Mouse (Mus musculus): ENCODE measurements around the gene Cdc42ep4.

The Cdc42ep4 gene

GRCm38 (mm10) chr11:113717767-113718424 lies 33.8 kb downstream of the Cdc42ep4 start:
- no peak for DNase-seq

GRCm38 (mm10) chr11:113716132-113716531 lies 35.5 kb downstream of the Cdc42ep4 start:
- DNase-seq, result no peak

DNA sequence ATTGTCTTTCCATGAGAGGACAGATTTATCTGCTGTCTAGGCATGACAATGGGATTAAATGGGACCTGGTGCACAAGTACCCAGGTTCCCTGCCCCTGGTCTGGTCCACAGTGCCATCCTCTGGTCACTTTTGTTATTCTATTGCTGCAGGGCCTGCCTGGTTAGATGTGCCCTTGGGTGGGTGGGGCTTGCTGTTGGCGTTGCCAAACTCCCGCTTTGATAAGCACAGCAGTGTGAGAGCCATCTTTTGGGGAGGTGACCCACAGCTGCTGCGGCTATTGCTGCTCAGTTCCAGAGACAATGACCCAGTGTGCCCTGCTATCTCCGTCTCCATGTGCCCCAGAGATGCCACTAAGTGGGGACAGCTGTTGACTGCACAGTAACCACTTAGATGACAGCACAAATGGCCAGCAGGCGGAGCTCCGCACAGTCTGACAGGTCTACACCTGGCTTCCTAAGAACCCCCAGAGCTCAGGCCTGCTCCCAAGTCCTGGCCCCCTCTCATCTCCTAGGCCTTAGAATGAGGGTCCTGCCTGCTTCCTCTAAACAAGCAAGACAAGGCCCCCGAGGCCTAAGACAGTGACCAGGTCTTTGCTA lies 36.5 kb downstream of the Cdc42ep4 start:
- DNase-seq, result no peak

- DNase-seq, result no peak
Measured at GRCm38 (mm10) chr11:113711061-113711460, 40.6 kb downstream of the Cdc42ep4 start.

GRCm38 (mm10) chr11:113710257-113710777 lies 41.4 kb downstream of the Cdc42ep4 start:
- no peak for DNase-seq

DNA sequence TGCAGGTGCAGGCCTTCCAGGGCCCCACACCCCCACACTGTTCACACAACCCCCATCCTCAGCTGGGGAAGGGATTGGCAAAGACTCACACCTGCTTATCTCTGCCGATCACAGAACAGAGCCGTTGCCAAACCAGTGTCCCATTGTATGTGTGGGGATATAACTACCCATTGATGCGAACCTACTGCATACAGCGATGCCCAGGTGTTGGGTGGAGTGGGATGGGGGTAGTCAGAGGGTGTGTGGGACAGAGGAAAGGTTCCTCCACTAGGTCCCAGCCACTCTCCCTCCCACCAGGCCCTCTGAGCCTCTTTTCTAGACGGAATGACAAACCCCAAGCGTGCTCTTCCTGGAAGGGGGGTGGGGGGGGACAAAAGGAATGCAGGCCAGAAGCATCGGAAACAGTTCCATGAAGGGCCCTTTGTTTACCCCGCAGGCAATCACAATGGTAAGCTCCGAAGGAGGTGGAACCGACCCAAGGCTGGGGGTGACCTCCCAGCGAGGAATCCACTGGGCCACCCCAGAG lies 41.9 kb downstream of the Cdc42ep4 start, which contains the start of gene Cpsf4l:
Cpsf4l (minus strand) TSS at position 287 of the 526 bp plus-strand sequence.
- DNase-seq, result peak; percentile 23

GRCm38 (mm10) chr11:113709272-113709671 lies 42.4 kb downstream of the Cdc42ep4 start:
- DNase-seq, result no peak

- DNase-seq, result no peak
Measured at GRCm38 (mm10) chr11:113708629-113709213, 43.0 kb downstream of the Cdc42ep4 start.

DNA sequence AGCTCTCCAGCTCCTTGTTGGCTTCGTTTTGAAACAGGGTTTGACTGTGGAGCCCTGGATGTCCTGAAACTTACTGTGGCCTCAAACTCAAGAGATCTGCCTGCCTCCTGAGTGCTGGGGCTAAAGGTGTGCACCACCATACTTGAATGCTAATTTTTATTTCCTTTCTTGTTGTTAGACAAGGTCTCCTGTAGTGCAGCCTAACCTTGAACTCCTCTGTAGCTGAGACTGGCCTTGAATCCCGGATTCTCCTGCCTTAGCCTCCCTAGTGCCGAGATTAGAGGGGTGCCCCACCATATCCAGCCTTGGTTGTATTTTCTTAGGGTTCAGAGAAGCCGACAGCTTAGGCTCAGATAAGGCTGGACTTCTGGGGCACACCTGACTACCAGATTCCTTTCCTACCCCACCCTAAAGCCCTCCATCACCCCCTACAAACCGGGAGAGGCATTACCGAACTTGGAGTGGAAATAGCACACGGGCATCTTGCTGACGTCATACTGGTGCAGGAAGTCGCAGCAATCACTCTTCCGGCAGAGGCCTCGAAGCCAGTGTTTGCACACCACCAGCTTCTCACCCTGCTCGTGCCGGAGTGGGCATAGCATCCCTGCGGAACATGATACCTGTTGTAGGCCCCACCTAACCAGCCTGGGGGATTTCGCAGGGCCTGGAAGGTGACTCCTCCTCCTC lies 45.6 kb downstream of the Cdc42ep4 start:
- DNase-seq, result no peak

- peak; percentile 78 for DNase-seq
Measured at GRCm38 (mm10) chr11:113703758-113704157, 47.9 kb downstream of the Cdc42ep4 start.

DNA sequence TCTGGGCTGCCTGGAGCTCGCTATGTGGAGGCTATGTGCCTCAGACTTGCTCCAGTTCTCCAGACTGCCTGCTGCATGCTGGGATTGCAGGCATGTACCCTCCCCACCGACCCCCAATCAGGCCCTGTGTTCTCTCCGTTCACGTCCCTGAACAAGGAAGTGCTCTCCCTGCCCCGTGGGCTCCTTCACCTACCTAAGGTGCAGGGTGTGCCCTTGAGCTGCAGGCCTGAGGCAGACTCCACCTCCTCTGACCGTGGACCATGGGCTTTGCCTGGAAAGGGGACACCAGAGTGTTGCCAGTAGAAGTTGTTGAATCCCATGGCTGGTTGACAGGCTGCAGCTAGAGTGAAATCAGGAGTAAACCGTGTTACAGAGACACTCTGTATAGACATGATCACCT lies 52.0 kb downstream of the Cdc42ep4 start:
- DNase-seq, result no peak

DNA sequence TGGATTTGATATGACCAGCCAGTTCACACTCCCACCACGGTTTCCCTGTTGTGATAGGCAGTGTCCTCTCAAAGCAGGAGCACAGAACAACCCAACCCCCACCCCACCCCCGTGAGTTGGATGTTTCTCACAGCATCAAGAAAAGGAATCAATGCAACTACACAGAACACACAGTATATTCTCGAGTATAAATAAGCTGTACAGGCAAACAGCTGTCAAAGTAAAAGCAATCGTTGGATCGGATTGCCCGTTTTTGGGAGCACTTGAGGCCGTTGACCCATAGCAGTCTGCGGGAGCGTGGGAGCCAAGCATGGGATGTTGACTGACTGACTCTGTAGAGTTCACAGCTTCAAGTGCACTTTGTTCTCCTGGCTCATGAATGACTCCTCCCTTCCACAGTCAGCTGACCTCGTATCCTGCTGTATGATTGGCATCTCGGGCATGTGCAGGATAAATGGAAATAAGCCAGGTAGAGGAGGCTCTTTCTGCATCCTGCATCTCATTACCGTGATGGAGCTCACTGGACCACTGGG lies 53.6 kb downstream of the Cdc42ep4 start:
- peak; percentile 69 for DNase-seq

DNA sequence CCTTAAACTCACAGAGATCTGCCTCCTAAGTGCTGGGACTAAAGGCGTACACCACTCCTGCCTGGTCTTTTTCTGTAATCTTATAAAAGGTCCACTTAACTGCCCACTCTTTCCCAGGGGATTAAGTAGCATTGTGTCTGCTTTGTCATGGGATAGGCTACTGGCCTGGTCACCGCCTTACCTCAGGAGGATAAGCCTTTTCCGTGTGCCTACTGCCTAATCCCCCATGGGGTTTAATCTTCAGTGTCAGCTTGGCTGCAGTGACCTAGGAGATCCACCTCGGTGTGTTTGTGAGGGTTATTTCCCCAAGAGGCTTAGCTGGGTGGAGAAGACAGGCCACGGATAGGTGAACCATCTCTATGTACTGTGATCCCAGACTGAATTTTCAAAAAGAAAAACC lies 54.1 kb downstream of the Cdc42ep4 start:
- no peak for DNase-seq

GRCm38 (mm10) chr11:113691851-113692250 lies 59.8 kb downstream of the Cdc42ep4 start:
- no peak for DNase-seq

DNA sequence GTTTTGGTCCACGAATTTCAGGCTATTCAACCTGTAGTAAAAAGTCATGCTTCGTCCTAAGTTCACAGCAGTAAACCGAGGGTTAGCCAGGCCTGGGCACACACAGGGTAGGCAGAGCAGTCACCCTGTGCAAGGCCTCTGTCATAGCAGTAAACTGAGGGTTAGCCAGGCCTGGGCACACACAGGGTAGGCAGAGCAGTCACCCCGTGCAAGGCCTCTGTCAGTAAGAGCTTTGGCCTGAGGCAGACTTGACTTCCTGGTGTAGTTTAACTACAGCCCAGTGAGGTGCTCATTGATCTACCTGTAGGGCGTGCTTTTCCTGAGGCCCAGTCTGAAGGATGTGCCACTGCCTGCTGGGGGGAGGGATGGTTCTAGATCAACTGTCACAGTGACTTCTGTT lies 60.4 kb downstream of the Cdc42ep4 start:
- peak; percentile 35 for DNase-seq

- no peak for DNase-seq
Measured at GRCm38 (mm10) chr11:113690506-113690905, 61.2 kb downstream of the Cdc42ep4 start.

DNA sequence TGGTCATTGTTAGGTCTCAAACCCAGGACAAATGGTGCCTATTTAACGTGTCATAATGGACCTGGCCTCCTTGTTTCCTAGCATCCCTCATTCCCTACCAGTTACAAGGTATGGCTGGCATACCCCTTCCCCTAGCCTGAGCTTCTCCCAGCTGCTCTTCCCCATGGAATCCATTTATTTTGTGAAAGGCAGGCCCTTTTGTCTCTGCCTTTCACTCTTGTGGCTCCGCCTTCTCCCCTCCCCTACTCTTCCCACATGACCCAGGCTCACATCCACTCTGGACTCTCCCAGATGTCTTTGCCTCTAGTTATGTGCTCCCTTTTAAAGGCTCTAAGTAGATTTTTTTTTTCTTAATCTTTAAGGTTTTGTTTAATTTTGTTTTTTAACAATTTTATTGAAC lies 64.7 kb downstream of the Cdc42ep4 start:
- DNase-seq, result no peak

DNA sequence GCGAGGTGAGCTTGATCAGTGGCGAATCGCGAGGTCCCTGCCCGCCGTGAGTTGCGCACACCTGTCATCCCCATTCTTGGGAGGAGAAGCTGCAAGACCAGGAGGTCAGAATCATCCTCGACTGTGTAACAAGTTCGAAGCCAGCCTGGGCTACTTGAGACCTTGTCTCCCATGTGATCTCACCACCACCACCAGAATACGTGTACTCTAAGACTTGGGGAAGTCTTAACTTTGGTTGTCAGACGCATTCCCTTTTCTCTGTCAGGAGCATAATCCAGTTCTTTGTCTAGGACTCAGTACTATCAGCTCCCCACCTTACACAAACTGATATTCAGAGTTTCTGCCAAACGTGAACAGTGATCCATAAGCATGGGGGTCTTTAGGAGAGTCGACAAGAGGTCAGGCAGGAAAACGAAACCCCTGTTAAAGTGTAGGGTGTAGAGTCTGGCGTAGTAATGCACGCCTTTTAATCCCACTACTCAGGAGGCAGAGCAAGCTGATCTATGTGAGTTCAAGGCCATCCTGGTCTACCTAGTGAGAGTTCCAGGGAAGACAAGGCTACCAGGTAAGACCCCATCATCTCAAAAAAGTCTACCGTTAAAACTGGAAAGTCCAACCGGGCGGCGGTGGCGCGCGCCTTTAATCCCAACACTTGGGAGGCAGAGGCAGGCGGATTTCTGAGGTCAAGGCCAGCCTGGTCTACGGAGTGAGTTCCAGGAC lies 66.8 kb downstream of the Cdc42ep4 start:
- no peak for DNase-seq

DNA sequence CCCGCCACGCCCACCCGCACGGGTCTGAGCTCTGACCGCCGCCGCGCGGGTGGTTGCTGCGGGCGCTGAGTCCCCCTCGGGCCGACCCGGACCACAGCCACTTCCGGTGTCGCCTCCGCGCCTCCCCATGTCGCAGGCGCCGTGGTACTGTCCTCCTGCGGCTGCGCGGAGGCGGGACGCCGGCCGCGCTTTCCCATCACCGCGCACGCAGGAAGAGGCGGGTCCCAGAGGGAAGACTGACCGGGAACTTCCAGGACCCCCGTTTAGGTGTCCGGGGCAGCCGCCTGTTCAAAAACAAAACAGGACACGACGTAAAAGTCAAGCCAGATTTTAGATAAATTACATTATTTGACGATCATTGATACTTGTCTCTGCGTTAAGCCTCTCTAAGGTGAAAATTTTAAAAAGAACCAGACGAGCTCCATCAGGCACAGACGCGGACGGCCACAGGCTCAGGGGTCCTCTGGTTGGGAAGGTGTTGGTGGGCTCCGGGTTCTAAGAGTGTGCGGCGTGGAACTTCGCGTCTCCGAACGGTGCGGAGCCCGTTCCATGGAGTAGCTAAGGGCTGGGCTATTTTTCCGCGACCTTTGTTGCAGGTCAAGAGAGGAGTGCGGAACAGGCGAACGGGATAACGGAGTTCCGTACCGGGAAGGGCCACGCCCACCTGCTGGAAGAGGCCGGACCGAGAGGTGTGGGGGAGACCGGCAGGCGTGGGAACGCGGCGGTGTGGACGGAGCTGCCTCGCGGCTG lies 67.5 kb downstream of the Cdc42ep4 start, which contains the start of the genes Fam104a and D11Wsu47e:
Fam104a (minus strand) TSS at position 199 of the 750 bp plus-strand sequence.
D11Wsu47e (plus strand) TSS at position 456 of the 750 bp plus-strand sequence.
- DNase-seq, result peak; percentile 96

- no peak for DNase-seq
Measured at GRCm38 (mm10) chr11:113683627-113683956, 68.1 kb downstream of the Cdc42ep4 start.

DNA sequence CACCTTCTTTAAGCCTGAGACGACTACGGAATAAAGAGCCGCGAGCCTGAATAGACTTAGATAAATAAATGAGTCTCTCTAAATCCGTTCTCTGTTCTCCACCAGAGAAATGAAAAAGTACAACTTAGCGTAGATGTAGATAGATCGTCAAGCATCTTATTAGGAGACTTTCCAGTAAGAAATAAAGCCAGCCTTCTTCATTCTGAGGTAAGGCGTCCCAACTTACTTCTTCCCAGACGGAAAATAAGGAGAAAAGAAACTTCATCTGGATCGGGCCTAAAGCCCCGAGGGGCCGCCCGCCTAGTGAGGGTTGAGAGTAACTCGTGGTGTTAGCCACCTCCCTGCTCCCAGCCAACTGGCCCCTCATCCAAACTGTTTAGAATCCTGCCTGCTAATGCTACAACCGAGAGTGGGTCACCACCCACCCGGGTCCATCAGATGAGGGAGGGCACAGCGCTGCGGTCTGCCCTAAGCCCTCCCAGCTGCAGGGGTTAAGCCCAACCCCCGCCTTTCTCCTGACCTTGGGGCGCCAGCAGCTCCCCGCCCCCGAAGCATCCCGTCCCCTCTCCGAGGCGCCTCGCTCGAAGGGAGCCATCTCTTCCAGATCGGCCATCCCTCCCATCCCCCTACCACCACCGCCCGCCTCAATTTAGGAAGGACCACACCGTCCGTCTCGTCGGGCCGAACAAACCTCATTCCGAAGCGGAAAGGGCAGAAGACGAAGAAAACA lies 68.6 kb downstream of the Cdc42ep4 start:
- peak; percentile 47 for DNase-seq

Data from kidney, adult 18-20 months (tissue).